Mouse (Mus musculus) liver, embryonic 12.5 days (tissue): ENCODE results near the gene E130208F15Rik. TPM values are rescaled to one million over a fixed set of nuclear protein-coding genes. Genes with fewer than 3 reads are reported as not detected.

Experiments used
- ATAC-seq: fragments of 200-750 bp; cut with Nextera tagmentation; 2 replicates; pipeline ENCODE4 v1.8.0; 2017; ENCODE audit warnings: moderate number of reproducible peaks, mild to moderate bottlenecking, moderate library complexity
- H3K27ac ChIP-seq: fragments of 300-500 bp; sonication (generic); 2 replicates; pipeline ENCODE4 v1.5.1; 2016; ENCODE audit warnings: mild to moderate bottlenecking
- H3K27me3 ChIP-seq: fragments of 300-500 bp; sonication (generic); replicated peaks from 2 replicates; pipeline ENCODE4 v1.6.1; 2016; ENCODE audit warnings: mild to moderate bottlenecking, moderate library complexity
- H3K36me3 ChIP-seq: fragments of 300-500 bp; sonication (generic); 2 replicates; pipeline ENCODE4 v1.6.1; 2016; ENCODE audit warnings: mild to moderate bottlenecking, moderate library complexity
- H3K4me1 ChIP-seq: fragments of 300-500 bp; sonication (generic); 2 replicates; pipeline ENCODE4 v1.6.1; 2016
- H3K4me2 ChIP-seq: fragments of 300-500 bp; sonication (generic); 2 replicates; pipeline ENCODE4 v1.6.1; 2016; ENCODE audit warnings: mild to moderate bottlenecking, moderate library complexity
- H3K4me3 ChIP-seq: fragments of 300-500 bp; sonication (generic); 2 replicates; pipeline ENCODE4 v1.5.1; 2016; ENCODE audit warnings: mild to moderate bottlenecking, moderate library complexity
- H3K9ac ChIP-seq: fragments of 300-500 bp; sonication (generic); 2 replicates; pipeline ENCODE4 v1.6.1; 2016; ENCODE audit warnings: mild to moderate bottlenecking, moderate library complexity
- H3K9me3 ChIP-seq: fragments of 300-500 bp; sonication (generic); replicated peaks from 2 replicates; pipeline ENCODE4 v1.6.1; 2016; ENCODE audit warnings: mild to moderate bottlenecking, moderate library complexity
- WGBS: fragments of 180-500 bp; shearing (Covaris S2); methylation state at CpG from one replicate; pipeline ENCODE4 v1.1.7; 2016; ENCODE audit not compliant: insufficient replicate concordance; 5-methylcytosine and 5-hydroxymethylcytosine counted together
- polyA plus RNA-seq: library from polyadenylated mRNA; unstranded; fragments of >200 nt; fragmentation: Nextera tagmentation; extraction: Ambion mirVana; gene quantifications from 2 replicates; pipeline ENCODE4 v1.2.1, GENCODE M21; 2016

E130208F15Rik gene
- polyA plus RNA-seq, 1 experiment from 2014 or later, result 2.9 TPM

GRCm38 (mm10) chr7:30289714-30290399 lies 31.7 kb upstream of the E130208F15Rik start:
- Histone ChIP-seq H3K36me3 (no peaks in the 10 kb centered on the region), H3K27me3 (peaks cover 63% of the 10 kb centered on the region), H3K27ac (no peak overlapping the region), H3K9me3 (no peaks in the 10 kb centered on the region), H3K4me2 (no peak overlapping the region), H3K4me3 (no peak overlapping the region), H3K4me1 (no peaks in the 10 kb centered on the region), H3K9ac (no peak overlapping the region)
- 47% methylated on average over 10 of the region's 10 CpGs for WGBS
- no peak for ATAC-seq

- peaks cover 50% of the 10 kb centered on the region for H3K27me3 ChIP-seq
- H3K4me2 ChIP-seq, result peak within 1 kb of the TSS; percentile 39
- H3K4me1 ChIP-seq, result no peaks in the 10 kb centered on the region
- no peak within 1 kb of the TSS for H3K27ac ChIP-seq
- no peaks in the 10 kb centered on the region for H3K36me3 ChIP-seq
- ATAC-seq, result 0 out of 2 replicates have a peak, but pooled peaks have one; percentile 8
- H3K9ac ChIP-seq, result peak within 1 kb of the TSS; percentile 45
- H3K9me3 ChIP-seq, result no peaks in the 10 kb centered on the region
- H3K4me3 ChIP-seq, result peak within 1 kb of the TSS; percentile 41
- WGBS, result 12% methylated on average over 35 of the region's 35 CpGs
These were observed 30.1 kb upstream of the E130208F15Rik start, which contains the start of gene Clip3 for GRCm38 (mm10) chr7:30291215-30292131. TSS of gene Clip3 (plus strand) at chr7:30291728.

DNA sequence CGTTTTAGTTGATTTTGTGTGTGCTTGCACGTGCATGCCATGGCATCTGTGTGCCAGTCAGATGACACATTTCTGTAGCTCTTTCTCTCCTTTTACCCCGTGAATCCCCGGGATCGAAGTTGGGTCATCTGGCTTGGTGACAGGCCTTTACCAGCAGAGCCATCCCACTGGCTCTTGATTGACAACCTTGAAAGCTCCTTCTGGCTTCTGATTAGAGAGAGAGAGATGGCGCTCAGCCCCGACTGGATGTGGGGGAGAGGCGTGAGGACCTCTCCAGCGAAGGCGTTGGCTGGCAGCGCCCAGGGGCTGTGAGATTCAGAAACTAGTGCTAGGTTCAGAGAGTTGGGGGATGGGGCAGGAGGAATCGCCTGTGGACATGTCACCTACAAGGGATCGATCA lies 27.7 kb upstream of the E130208F15Rik start:
- ATAC-seq, result no peak
- 0 out of 2 replicates have a peak, but pooled peaks cover 5% of the 10 kb centered on the region for H3K4me1 ChIP-seq
- no peak overlapping the region for H3K27ac ChIP-seq
- H3K9me3 ChIP-seq, result no peaks in the 10 kb centered on the region
- H3K9ac ChIP-seq, result no peak overlapping the region
- H3K4me2 ChIP-seq, result no peak overlapping the region
- H3K36me3 ChIP-seq, result no peaks in the 10 kb centered on the region
- H3K27me3 ChIP-seq, result peaks cover 33% of the 10 kb centered on the region
- 68% methylated on average over 13 of the region's 13 CpGs for WGBS
- H3K4me3 ChIP-seq, result no peak overlapping the region

DNA sequence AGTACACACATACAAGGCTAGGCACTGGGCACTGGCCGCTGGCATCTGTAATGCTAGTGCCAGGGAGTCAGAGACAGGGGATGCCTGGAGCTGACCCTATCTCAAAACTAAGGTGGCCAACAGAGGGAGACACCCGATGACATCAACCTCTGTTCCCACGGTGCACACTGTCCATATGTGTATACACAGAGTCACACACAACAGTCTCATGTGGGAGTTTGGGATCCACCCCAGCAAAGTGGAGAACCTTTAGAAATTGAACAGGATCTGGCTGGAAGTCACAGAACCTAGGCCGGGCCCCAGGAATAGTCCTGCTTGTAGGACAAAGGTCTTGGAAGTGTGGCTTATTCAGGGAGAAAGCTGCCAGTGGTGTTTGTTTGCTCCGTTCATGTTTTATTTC lies 27.2 kb upstream of the E130208F15Rik start:
- Histone ChIP-seq H3K4me1 (0 out of 2 replicates have a peak, but pooled peaks cover 5% of the 10 kb centered on the region), H3K27me3 (peaks cover 28% of the 10 kb centered on the region), H3K9ac (no peak overlapping the region), H3K4me2 (no peak overlapping the region), H3K9me3 (no peaks in the 10 kb centered on the region), H3K27ac (no peak overlapping the region), H3K36me3 (no peaks in the 10 kb centered on the region), H3K4me3 (no peak overlapping the region)
- ATAC-seq, result no peak
- 72% methylated on average over 5 of the region's 5 CpGs for WGBS

- H3K4me2 ChIP-seq, result no peak overlapping the region
- WGBS, result 44% methylated on average over 10 of the region's 10 CpGs
- ATAC-seq, result no peak
- 0 out of 2 replicates have a peak, but pooled peaks cover 5% of the 10 kb centered on the region for H3K4me1 ChIP-seq
- H3K9ac ChIP-seq, result no peak overlapping the region
- H3K4me3 ChIP-seq, result no peak overlapping the region
- H3K9me3 ChIP-seq, result no peaks in the 10 kb centered on the region
- H3K27ac ChIP-seq, result no peak overlapping the region
- H3K36me3 ChIP-seq, result no peaks in the 10 kb centered on the region
- peaks cover 20% of the 10 kb centered on the region for H3K27me3 ChIP-seq
These were observed 26.4 kb upstream of the E130208F15Rik start for GRCm38 (mm10) chr7:30295103-30295502.

DNA sequence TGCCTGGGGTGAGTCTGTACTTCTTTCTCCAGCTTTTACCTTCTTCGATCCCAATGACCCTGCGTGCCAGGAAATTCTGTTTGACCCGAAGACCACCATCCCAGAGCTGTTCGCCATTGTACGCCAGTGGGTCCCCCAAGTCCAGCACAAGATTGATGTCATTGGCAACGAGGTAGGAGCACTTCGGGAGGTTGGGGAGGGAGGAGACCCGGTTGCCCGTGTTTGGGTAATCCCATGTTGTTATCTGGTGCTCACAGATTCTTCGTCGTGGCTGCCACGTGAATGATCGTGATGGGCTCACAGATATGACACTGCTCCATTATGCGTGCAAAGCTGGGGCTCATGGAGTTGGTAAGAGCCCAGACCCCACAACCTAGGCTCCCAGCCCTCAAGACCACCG lies 24.7 kb upstream of the E130208F15Rik start:
- Histone ChIP-seq H3K4me2 (no peak overlapping the region), H3K27me3 (peaks cover 6% of the 10 kb centered on the region), H3K4me3 (no peak overlapping the region), H3K9me3 (no peaks in the 10 kb centered on the region), H3K4me1 (0 out of 2 replicates have a peak, but pooled peaks cover 5% of the 10 kb centered on the region), H3K27ac (no peak overlapping the region), H3K36me3 (no peaks in the 10 kb centered on the region), H3K9ac (no peak overlapping the region)
- 60% methylated on average over 15 of the region's 15 CpGs for WGBS
- no peak for ATAC-seq

GRCm38 (mm10) chr7:30297266-30297665 lies 24.3 kb upstream of the E130208F15Rik start:
- H3K4me2 ChIP-seq, result no peak overlapping the region
- ATAC-seq, result no peak
- 0 out of 2 replicates have a peak, but pooled peaks cover 5% of the 10 kb centered on the region for H3K4me1 ChIP-seq
- H3K36me3 ChIP-seq, result no peaks in the 10 kb centered on the region
- no peak overlapping the region for H3K4me3 ChIP-seq
- no peak overlapping the region for H3K9ac ChIP-seq
- no peak overlapping the region for H3K27ac ChIP-seq
- H3K9me3 ChIP-seq, result no peaks in the 10 kb centered on the region
- H3K27me3 ChIP-seq, result peaks cover 1% of the 10 kb centered on the region; the same call in 1 of the 2 replicates
- 61% methylated on average over 16 of the region's 16 CpGs for WGBS

GRCm38 (mm10) chr7:30300914-30301313 lies 20.6 kb upstream of the E130208F15Rik start:
- H3K4me3 ChIP-seq, result no peak overlapping the region
- H3K9me3 ChIP-seq, result no peaks in the 10 kb centered on the region
- H3K4me2 ChIP-seq, result no peak overlapping the region
- no peaks in the 10 kb centered on the region for H3K27me3 ChIP-seq
- no peak for ATAC-seq
- no peak overlapping the region for H3K9ac ChIP-seq
- H3K36me3 ChIP-seq, result no peaks in the 10 kb centered on the region
- H3K27ac ChIP-seq, result no peak overlapping the region
- H3K4me1 ChIP-seq, result 0 out of 2 replicates have a peak, but pooled peaks cover 5% of the 10 kb centered on the region
- 20% methylated on average over 3 of the region's 3 CpGs for WGBS

- no peak overlapping the region for H3K4me3 ChIP-seq
- no peak for ATAC-seq
- no peaks in the 10 kb centered on the region for H3K27me3 ChIP-seq
- H3K9ac ChIP-seq, result no peak overlapping the region
- peaks cover 5% of the 10 kb centered on the region; the same call in 1 of the 2 replicates for H3K36me3 ChIP-seq
- H3K9me3 ChIP-seq, result no peaks in the 10 kb centered on the region
- no peak overlapping the region for H3K27ac ChIP-seq
- 82% methylated on average over 16 of the region's 16 CpGs for WGBS
- H3K4me1 ChIP-seq, result peaks cover 20% of the 10 kb centered on the region
- H3K4me2 ChIP-seq, result no peak overlapping the region
These were observed 15.3 kb upstream of the E130208F15Rik start for GRCm38 (mm10) chr7:30306083-30306779.

- Histone ChIP-seq H3K27ac (0 out of 2 replicates have a peak within 1 kb of the TSS, but pooled peaks have one; percentile 12), H3K27me3 (no peaks in the 10 kb centered on the region), H3K4me3 (peak within 1 kb of the TSS; percentile 67), H3K4me2 (peak within 1 kb of the TSS; percentile 88), H3K9ac (peak within 1 kb of the TSS; percentile 67), H3K9me3 (no peaks in the 10 kb centered on the region), H3K36me3 (peaks cover 12% of the 10 kb centered on the region; the same call in 1 of the 2 replicates), H3K4me1 (peaks cover 20% of the 10 kb centered on the region)
- WGBS, result 4% methylated on average over 27 of the region's 27 CpGs
- ATAC-seq, result peak; percentile 99
These were observed 13.2 kb upstream of the E130208F15Rik start, which contains the start of gene Alkbh6 for GRCm38 (mm10) chr7:30308076-30309005. TSS of gene Alkbh6 (plus strand) at chr7:30308717.
